Mouse (Mus musculus): Measurements from ENCODE around the gene Dusp14. TPM values are rescaled to one million over a fixed set of nuclear protein-coding genes. Genes with fewer than 3 reads are reported as not detected.

The Dusp14 gene
- polyA plus RNA-seq, 3 experiments from 2014 or later: 16.6 to 20.9 (median 20.7) TPM

- ATAC-seq: no peak
Measured at GRCm38 (mm10) chr11:84016147-84016809, 52.8 kb downstream of the Dusp14 start.

DNA sequence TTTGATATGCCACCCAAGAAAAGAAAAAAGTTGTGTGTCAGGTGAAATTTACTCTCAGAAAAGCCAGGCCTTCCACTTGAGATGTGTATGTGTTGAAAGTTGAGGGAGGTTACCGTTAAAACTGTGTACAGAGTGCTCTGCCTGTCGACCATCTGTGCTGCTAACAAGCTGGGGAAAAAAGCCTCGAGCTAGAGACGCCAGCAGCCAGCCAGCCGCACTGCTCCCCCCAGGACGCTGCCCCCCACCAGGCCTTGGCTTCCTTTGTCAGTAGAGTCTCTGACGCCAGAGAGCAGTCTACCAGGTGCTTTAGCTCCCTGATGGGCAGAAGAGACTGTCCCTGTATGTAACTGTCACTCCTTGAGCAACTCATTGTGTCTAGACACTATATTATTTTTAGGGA, 56.0 kb downstream of the Dusp14 start:
- no peak for ATAC-seq

DNA sequence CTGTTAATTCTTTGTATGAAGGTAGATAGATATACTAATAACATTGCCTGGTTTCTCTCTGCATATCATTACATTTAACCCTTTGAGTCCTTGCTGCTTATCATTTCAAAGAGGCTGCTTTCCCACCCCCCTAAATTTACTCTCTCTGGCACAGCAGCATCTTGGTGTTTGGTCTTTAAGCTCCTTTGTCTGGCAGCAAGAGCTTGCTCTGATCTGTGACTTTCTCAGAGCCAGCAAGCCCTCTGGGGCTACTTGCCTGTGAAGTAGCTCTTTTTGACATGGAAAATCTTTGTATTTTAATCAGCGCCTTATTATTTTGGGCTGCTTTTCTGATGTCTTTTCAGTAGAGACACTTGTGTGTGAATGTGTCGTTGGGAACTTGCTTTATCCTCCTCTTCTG, 57.5 kb downstream of the Dusp14 start:
- ATAC-seq: no peak

DNA sequence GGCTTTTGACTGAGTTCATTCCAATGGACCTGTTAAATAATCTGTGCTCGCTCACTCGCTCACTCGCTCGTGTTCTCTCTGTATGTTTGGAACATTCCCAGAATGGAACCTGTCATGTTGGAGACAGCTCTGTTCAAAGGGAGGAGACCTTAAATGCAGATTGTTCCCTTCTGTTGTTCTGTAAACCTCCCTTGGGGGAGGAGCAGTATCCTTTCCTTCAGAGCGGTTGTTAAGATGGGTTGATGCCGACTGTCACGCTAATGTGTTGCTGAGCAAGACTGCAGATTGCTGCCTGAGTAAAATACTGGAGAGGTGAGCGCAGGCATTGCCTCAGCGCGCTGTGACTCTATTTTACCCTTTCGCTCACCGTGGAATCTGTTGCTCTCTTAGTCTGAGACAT, 58.0 kb downstream of the Dusp14 start:
- no peak for ATAC-seq

DNA sequence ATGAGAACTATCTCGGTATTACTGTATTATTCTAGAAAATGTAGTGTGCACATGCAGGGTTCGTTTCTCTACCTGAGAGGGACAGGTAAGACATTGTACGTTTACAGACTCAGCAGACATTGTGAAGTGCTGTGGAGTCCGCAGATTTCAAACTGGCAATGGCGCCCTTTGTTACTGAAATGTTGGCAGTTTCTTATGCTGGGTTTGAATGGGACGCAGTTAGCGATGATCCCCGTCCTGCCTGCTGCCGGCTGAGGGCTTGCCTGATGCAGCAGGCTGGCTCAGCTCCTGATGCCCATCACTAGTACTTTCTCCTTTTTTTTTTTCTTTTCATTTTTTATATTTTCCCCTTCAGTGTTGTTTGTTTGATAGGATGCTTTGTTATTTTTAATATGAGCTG, 58.6 kb downstream of the Dusp14 start:
- ATAC-seq: no peak

- ATAC-seq: no peak
Measured at GRCm38 (mm10) chr11:84009001-84009400, 60.1 kb downstream of the Dusp14 start.

- ATAC-seq: no peak
Measured at GRCm38 (mm10) chr11:84003986-84004385, 65.1 kb downstream of the Dusp14 start.

DNA sequence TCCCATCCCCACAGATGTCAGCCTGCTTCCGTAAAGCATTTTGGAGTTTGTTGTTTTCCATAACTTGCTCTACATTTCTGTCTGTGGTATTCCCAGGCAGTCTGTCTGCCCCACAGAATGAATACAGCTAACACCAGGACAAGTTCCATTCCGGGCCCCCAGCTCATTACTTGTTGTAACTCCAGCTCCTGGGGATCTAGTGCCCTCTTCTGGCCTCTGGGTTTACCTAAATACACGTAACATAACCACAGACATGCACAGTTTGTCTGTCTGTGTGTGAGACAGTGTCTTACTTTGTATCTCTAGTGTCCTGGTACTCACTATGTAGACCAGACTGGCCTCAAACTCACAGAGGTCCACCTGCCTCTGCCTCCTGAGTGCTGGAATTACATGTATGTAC, 67.8 kb downstream of the Dusp14 start:
- ATAC-seq: no peak

DNA sequence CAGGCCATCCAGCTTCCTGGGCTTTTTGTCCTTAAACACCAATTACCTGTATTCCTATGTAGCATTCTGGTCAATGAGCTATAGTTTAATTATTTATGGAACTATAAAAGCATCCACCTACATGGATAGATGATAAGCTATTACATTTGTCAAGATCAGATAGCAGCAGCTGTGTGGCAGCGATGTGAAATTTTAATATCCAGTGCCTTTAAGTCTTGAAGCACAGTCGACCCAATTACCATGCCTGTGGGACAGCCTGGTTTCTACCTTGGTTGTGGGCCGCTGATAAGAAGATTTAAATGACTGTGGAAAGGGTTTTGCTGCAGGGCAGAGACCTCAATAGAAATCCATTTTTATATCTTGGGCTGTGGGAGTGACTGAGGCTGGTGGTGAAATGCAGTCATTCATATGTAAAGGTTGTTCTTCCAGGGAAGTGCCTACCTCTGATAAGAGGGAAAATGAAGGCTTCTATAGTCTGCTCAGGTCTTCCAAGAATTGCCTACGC, 69.6 kb downstream of the Dusp14 start:
- no peak for ATAC-seq

DNA sequence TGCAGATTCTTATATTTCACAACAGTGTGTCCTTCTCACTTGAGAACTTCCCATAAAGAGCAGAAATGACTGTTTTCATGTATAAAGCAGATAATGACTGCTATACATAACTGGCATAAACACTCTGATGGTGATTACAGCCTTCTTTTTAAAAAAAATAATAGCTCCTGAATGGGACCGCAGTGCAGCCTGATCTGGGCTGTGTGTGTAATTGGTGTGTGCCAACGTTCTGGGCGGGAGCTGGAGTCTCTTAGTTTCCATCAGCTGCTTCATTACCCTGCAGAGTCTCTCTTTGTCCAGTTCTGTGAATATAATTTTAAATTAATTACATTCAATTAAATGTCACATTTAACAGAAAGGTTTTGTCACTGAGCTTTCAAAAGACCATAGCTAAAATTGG, 70.1 kb downstream of the Dusp14 start:
- no peak for ATAC-seq

Other genes starting within 250 kb of the Dusp14 start
- gene Hnf1b, start 219.2 kb downstream of the Dusp14 start, polyA plus RNA-seq (2017; shearing (Covaris generic)): not detected
- 10 to 100 TPM; 75.0 to 84.6 (median 81.7) TPM for gene Ddx52, start 127.2 kb downstream of the Dusp14 start, polyA plus RNA-seq (2017; shearing (Covaris generic))
- 10 to 100 TPM in 2 of 3 experiments, 1 to 10 TPM in 1; 6.3 to 11.0 (median 10.4) TPM for gene Synrg, start 104.8 kb downstream of the Dusp14 start, polyA plus RNA-seq (2017; shearing (Covaris generic))
- 10 to 100 TPM; 10.2 to 14.2 (median 13.7) TPM for gene Tada2a, start 60.3 kb upstream of the Dusp14 start, polyA plus RNA-seq (2017; shearing (Covaris generic))
- gene Acaca, start 60.4 kb upstream of the Dusp14 start, polyA plus RNA-seq (2017; shearing (Covaris generic)): 1 to 10 TPM; 3.5 to 4.9 (median 4.8) TPM
- not detected for gene Gm11437, start 98.2 kb upstream of the Dusp14 start, polyA plus RNA-seq (2017; shearing (Covaris generic))

Data from inflammation-experienced regulatory T-cells, adult 6 months (primary cell).